Mouse (Mus musculus) heart, postnatal 36 days (tissue): Measurements from ENCODE around the gene Wdr20rt. TPM values are rescaled to one million over a fixed set of nuclear protein-coding genes. Genes with fewer than 3 reads are reported as not detected.

Experiments used
- total RNA-seq, 2 experiments: library from RNA; stranded (reverse); gene quantifications; 2 replicates each; pipeline ENCODE4 v1.2.3; 2021

The Wdr20rt gene
- total RNA-seq, 2 experiments from 2014 or later: not detected

Other genes starting within 250 kb of the Wdr20rt start
- gene Prpf39, start 189.2 kb upstream of the Wdr20rt start, total RNA-seq: 10 to 100 TPM; 11.3 to 13.4 TPM
- gene Fkbp3, start 151.5 kb upstream of the Wdr20rt start, total RNA-seq: 100 to 1,000 TPM; 238 to 256 TPM
- gene Fancm, start 149.9 kb upstream of the Wdr20rt start, total RNA-seq: 1 to 10 TPM; 3.0 to 5.1 TPM
- under 1 TPM; 0.47 to 0.65 TPM for gene Mis18bp1, start 52.9 kb upstream of the Wdr20rt start, total RNA-seq